8 mouse cellular contexts compared by ENCODE assay signal in genomic region chrX:166661808-166662207, GRCm38 (mm10).
DNase-seq lines count a peak whose midpoint lies in the region; ATAC-seq and TF ChIP-seq lines count a peak whose summit lies in the region.

No protein-coding gene starts in this region.

- H3K36me3 ChIP-seq in forebrain, embryonic 15.5 days = no peaks in the 10 kb centered on the region
- no peaks in the 10 kb centered on the region for H3K36me3 ChIP-seq in lung, postnatal 0 days (ENCODE audit: insufficient read depth, low read length)
- no peaks in the 10 kb centered on the region for H3K36me3 ChIP-seq in neural tube, embryonic 15.5 days

- peaks cover 9% of the 10 kb centered on the region for H3K4me1 ChIP-seq in forebrain, embryonic 15.5 days
- H3K4me1 ChIP-seq in lung, postnatal 0 days (ENCODE audit: insufficient read depth, low read depth, low read length) = no peaks in the 10 kb centered on the region
- peaks cover 4% of the 10 kb centered on the region; the same call in 1 of the 2 replicates for H3K4me1 ChIP-seq in neural tube, embryonic 15.5 days

- peak; percentile 70 for DNase-seq in MN1 (ENCODE audit: low spot score)
- peak; percentile 67 to 68 for DNase-seq in heart, postnatal 10 days
- peak; percentile 14 to 48 for DNase-seq in kidney, postnatal 36 days
- DNase-seq in lung, postnatal 0 days (ENCODE audit: low spot score) = peak; percentile 90
- no peak for DNase-seq in c-Kit-positive CD71-positive TER-119-positive erythroid progenitor cells, embryonic 14.5 days (ENCODE audit: low spot score)

- WGBS in forebrain, embryonic 15.5 days = 49% methylated on average over 6 of the region's 6 CpGs
- 15% methylated on average over 6 of the region's 6 CpGs for WGBS in lung, postnatal 0 days
- WGBS in neural tube, embryonic 15.5 days = 45% methylated on average over 6 of the region's 6 CpGs

- intact Hi-C loops in heart, postnatal 10 days (cut with DNase I) = loop anchor here (1.0 to 10.0 kb wide), 7 partner anchors 143 to 571 kb away; no protein-coding TSS in a partner anchor

- TF ChIP-seq EP300 in lung, postnatal 0 days (IDR thresholded peaks at IDR 0.05) = peak; percentile 54; the same call in 1 of the 2 replicates

- peak overlapping the region; percentile 91 for H3K27ac ChIP-seq in forebrain, embryonic 15.5 days (replicated peaks)
- peak overlapping the region; percentile 87; the same call in 1 of the 2 replicates for H3K27ac ChIP-seq in lung, postnatal 0 days (ENCODE audit: low read length)
- H3K27ac ChIP-seq in neural tube, embryonic 15.5 days (replicated peaks) = peak overlapping the region; percentile 82

- 0 out of 2 replicates have a peak, but pooled peaks have one; percentile 51 for ATAC-seq in cerebellum, adult (ENCODE audit: insufficient number of reproducible peaks, low FRiP score, low TSS enrichment)
- ATAC-seq in forebrain, embryonic 15.5 days (replicated peaks) = peak; percentile 42
- ATAC-seq in lung, postnatal 0 days = peak; percentile 92
- peak; percentile 43; the same call in 1 of the 2 replicates for ATAC-seq in neural tube, embryonic 15.5 days (ENCODE audit: low FRiP score)

- no peak overlapping the region for H3K4me2 ChIP-seq in forebrain, embryonic 15.5 days (replicated peaks)
- no peak overlapping the region for H3K4me2 ChIP-seq in lung, postnatal 0 days (replicated peaks; ENCODE audit: low read depth, low read length)
- no peak overlapping the region for H3K4me2 ChIP-seq in neural tube, embryonic 15.5 days

- TF ChIP-seq CTCF in lung, postnatal 0 days (IDR thresholded peaks at IDR 0.05) = no peak

- no peak overlapping the region for H3K9ac ChIP-seq in forebrain, embryonic 15.5 days (replicated peaks)
- no peak overlapping the region for H3K9ac ChIP-seq in lung, postnatal 0 days (replicated peaks; ENCODE audit: low read depth)
- no peak overlapping the region for H3K9ac ChIP-seq in neural tube, embryonic 15.5 days (replicated peaks)

- H3K27me3 ChIP-seq in forebrain, embryonic 15.5 days = no peaks in the 10 kb centered on the region
- H3K27me3 ChIP-seq in lung, postnatal 0 days (replicated peaks; ENCODE audit: insufficient read depth, low read length) = no peaks in the 10 kb centered on the region
- peaks cover 21% of the 10 kb centered on the region; the same call in 1 of the 2 replicates for H3K27me3 ChIP-seq in neural tube, embryonic 15.5 days (replicated peaks)

- H3K9me3 ChIP-seq in forebrain, embryonic 15.5 days = no peaks in the 10 kb centered on the region
- H3K9me3 ChIP-seq in lung, postnatal 0 days (ENCODE audit: low read length) = no peaks in the 10 kb centered on the region
- no peaks in the 10 kb centered on the region for H3K9me3 ChIP-seq in neural tube, embryonic 15.5 days (replicated peaks)

- no peak overlapping the region for H3K4me3 ChIP-seq in forebrain, embryonic 15.5 days
- H3K4me3 ChIP-seq in lung, postnatal 0 days (ENCODE audit: low read depth, low read length) = no peak overlapping the region
- H3K4me3 ChIP-seq in neural tube, embryonic 15.5 days (replicated peaks) = no peak overlapping the region

Comparison
In these comparisons a context has a peak if more than half of its experiments do, and no peak if none do; other contexts are left out.
1. ATAC-seq: peak in every context shown above with its lines; median percentile 92 in lung, postnatal 0 days; 51 in cerebellum, adult; 43 in neural tube, embryonic 15.5 days; 42 in forebrain, embryonic 15.5 days.